Mouse (Mus musculus) midbrain, postnatal 0 days (tissue): ENCODE data around the gene Prdm16. TPM values are rescaled to one million over a fixed set of nuclear protein-coding genes. Genes with fewer than 3 reads are reported as not detected.

Experiments
- ATAC-seq: fragments of 200-750 bp; cut with Nextera tagmentation; 2 replicates; pipeline ENCODE4 v1.8.0; 2017; ENCODE audit warnings: moderate number of reproducible peaks, mild to moderate bottlenecking, moderate TSS enrichment, moderate library complexity; ENCODE audit not compliant: low FRiP score
- DNase-seq: peaks from one replicate; pipeline ENCODE4 v3.0.0-alpha.2; 2015; ENCODE audit warnings: low spot score
- H3K27ac ChIP-seq: fragments of 300-500 bp; sonication (generic); 2 replicates; pipeline ENCODE4 v1.5.1; 2014; ENCODE audit warnings: low read depth, mild to moderate bottlenecking, low read length, mixed read lengths
- H3K27me3 ChIP-seq: fragments of 300-500 bp; sonication (generic); 2 replicates; pipeline ENCODE4 v1.6.1; 2014; ENCODE audit warnings: low read length, control low read depth, mixed read lengths; ENCODE audit not compliant: insufficient read depth
- H3K36me3 ChIP-seq: fragments of 300-500 bp; sonication (generic); 2 replicates; pipeline ENCODE4 v1.6.1; 2014; ENCODE audit warnings: low read length, control low read depth, mixed read lengths; ENCODE audit not compliant: insufficient read depth
- H3K4me1 ChIP-seq: fragments of 300-500 bp; sonication (generic); 2 replicates; pipeline ENCODE4 v1.6.1; 2014; ENCODE audit warnings: mild to moderate bottlenecking, control low read depth, antibody characterized with exemption, low read length, mixed read lengths; ENCODE audit not compliant: insufficient read depth
- H3K4me2 ChIP-seq: fragments of 300-500 bp; sonication (generic); 2 replicates; pipeline ENCODE4 v1.6.1; 2014; ENCODE audit warnings: low read depth, mild to moderate bottlenecking, low read length, mixed read lengths; ENCODE audit not compliant: poor library complexity, severe bottlenecking
- H3K4me3 ChIP-seq: fragments of 300-500 bp; sonication (generic); 2 replicates; pipeline ENCODE4 v1.5.1; 2014; ENCODE audit warnings: low read depth, mild to moderate bottlenecking, low read length, moderate library complexity
- H3K9ac ChIP-seq: fragments of 300-500 bp; sonication (generic); replicated peaks from 2 replicates; pipeline ENCODE4 v1.6.1; 2014; ENCODE audit warnings: mild to moderate bottlenecking, low read length, moderate library complexity, mixed read lengths; ENCODE audit not compliant: poor library complexity, severe bottlenecking
- H3K9me3 ChIP-seq: fragments of 300-500 bp; sonication (generic); 2 replicates; pipeline ENCODE4 v1.6.1; 2016; ENCODE audit warnings: low read length, control low read depth
- CTCF ChIP-seq: IDR thresholded peaks from 2 replicates; pipeline ENCODE4 v1.5.1; 2016; ENCODE audit warnings: antibody characterized with exemption, mild to moderate bottlenecking
- WGBS: fragments of 180-500 bp; shearing (Covaris S2); extraction: QIAGEN DNeasy Blood & Tissue Kit; methylation state at CpG from one replicate; pipeline ENCODE4 v1.1.7; 2014; 5-methylcytosine and 5-hydroxymethylcytosine counted together
- polyA plus RNA-seq: library from polyadenylated mRNA; unstranded; fragments of >200 nt; fragmentation: Nextera tagmentation; extraction: Ambion mirVana; gene quantifications from 2 replicates; pipeline ENCODE4 v1.2.1, GENCODE M21; 2015
- total RNA-seq: library from RNA; depleted of rRNA; stranded (reverse); fragments of >200 nt; gene quantifications from 2 replicates; pipeline ENCODE4 v1.2.3, GENCODE M21; 2014

Gene Prdm16
- total and polyA plus RNA-seq, 2 experiments from 2014 or later, result 9.3 to 10.7 TPM

- Histone ChIP-seq H3K27me3 (peaks cover 5% of the 10 kb centered on the region; the same call in 1 of the 2 replicates), H3K36me3 (no peaks in the 10 kb centered on the region), H3K9me3 (no peaks in the 10 kb centered on the region), H3K4me1 (peaks cover 3% of the 10 kb centered on the region; the same call in 1 of the 2 replicates), H3K4me2 (no peak overlapping the region), H3K27ac (no peak overlapping the region), H3K4me3 (no peak overlapping the region), H3K9ac (no peak overlapping the region)
- ATAC-seq (no peak), DNase-seq (peak; percentile 52)
- WGBS, result 71% methylated on average over 10 of the region's 10 CpGs
- TF ChIP-seq CTCF, result no peak
Measured at GRCm38 (mm10) chr4:154602409-154602808, 34.3 kb downstream of the Prdm16 start.

- Histone ChIP-seq H3K27me3 (peaks cover 5% of the 10 kb centered on the region; the same call in 1 of the 2 replicates), H3K4me3 (no peak overlapping the region), H3K9ac (no peak overlapping the region), H3K27ac (no peak overlapping the region), H3K9me3 (no peaks in the 10 kb centered on the region), H3K4me1 (peaks cover 3% of the 10 kb centered on the region; the same call in 1 of the 2 replicates), H3K4me2 (no peak overlapping the region), H3K36me3 (no peaks in the 10 kb centered on the region)
- 63% methylated on average over 3 of the region's 3 CpGs for WGBS
- no peak for DNase-seq
- TF ChIP-seq CTCF, result no peak
- no peak for ATAC-seq
Measured at GRCm38 (mm10) chr4:154601006-154601405, 35.7 kb downstream of the Prdm16 start.

GRCm38 (mm10) chr4:154599977-154600376, 36.7 kb downstream of the Prdm16 start:
- no peak overlapping the region for H3K9ac ChIP-seq
- ATAC-seq (no peak), DNase-seq (peak; percentile 74)
- H3K36me3 ChIP-seq, result no peaks in the 10 kb centered on the region
- peaks cover 5% of the 10 kb centered on the region; the same call in 1 of the 2 replicates for H3K27me3 ChIP-seq
- no peak overlapping the region for H3K4me3 ChIP-seq
- H3K9me3 ChIP-seq, result no peaks in the 10 kb centered on the region
- no peak overlapping the region for H3K4me2 ChIP-seq
- peaks cover 3% of the 10 kb centered on the region; the same call in 1 of the 2 replicates for H3K4me1 ChIP-seq
- TF ChIP-seq CTCF, result no peak
- 19% methylated on average over 10 of the region's 10 CpGs for WGBS
- no peak overlapping the region for H3K27ac ChIP-seq

GRCm38 (mm10) chr4:154598357-154598756, 38.3 kb downstream of the Prdm16 start:
- ATAC-seq (no peak), DNase-seq (no peak)
- H3K9me3 ChIP-seq, result no peaks in the 10 kb centered on the region
- H3K36me3 ChIP-seq, result no peaks in the 10 kb centered on the region
- H3K9ac ChIP-seq, result no peak overlapping the region
- TF ChIP-seq CTCF, result no peak
- peaks cover 3% of the 10 kb centered on the region; the same call in 1 of the 2 replicates for H3K4me1 ChIP-seq
- H3K27ac ChIP-seq, result no peak overlapping the region
- H3K27me3 ChIP-seq, result peaks cover 5% of the 10 kb centered on the region; the same call in 1 of the 2 replicates
- no peak overlapping the region for H3K4me2 ChIP-seq
- WGBS, result 46% methylated on average over 7 of the region's 7 CpGs
- H3K4me3 ChIP-seq, result no peak overlapping the region

- TF ChIP-seq CTCF, result no peak
- Histone ChIP-seq H3K27ac (no peak overlapping the region), H3K36me3 (no peaks in the 10 kb centered on the region), H3K9me3 (no peaks in the 10 kb centered on the region), H3K4me2 (no peak overlapping the region), H3K27me3 (peaks cover 8% of the 10 kb centered on the region; the same call in 1 of the 2 replicates), H3K4me3 (no peak overlapping the region), H3K9ac (no peak overlapping the region), H3K4me1 (peaks cover 3% of the 10 kb centered on the region; the same call in 1 of the 2 replicates)
- DNase-seq (no peak), ATAC-seq (no peak)
- 64% methylated on average over 4 of the region's 4 CpGs for WGBS
Measured at GRCm38 (mm10) chr4:154596805-154597204, 39.9 kb downstream of the Prdm16 start.

GRCm38 (mm10) chr4:154594761-154595556, 41.7 kb downstream of the Prdm16 start:
- no peaks in the 10 kb centered on the region for H3K9me3 ChIP-seq
- H3K4me1 ChIP-seq, result peaks cover 3% of the 10 kb centered on the region; the same call in 1 of the 2 replicates
- peak; percentile 24; the same call in 1 of the 2 replicates for ATAC-seq
- peak; percentile 20 for DNase-seq
- no peaks in the 10 kb centered on the region for H3K36me3 ChIP-seq
- H3K27ac ChIP-seq, result no peak overlapping the region
- H3K4me2 ChIP-seq, result no peak overlapping the region
- no peak overlapping the region for H3K4me3 ChIP-seq
- no peak for TF ChIP-seq CTCF
- no peak overlapping the region for H3K9ac ChIP-seq
- H3K27me3 ChIP-seq, result peaks cover 8% of the 10 kb centered on the region; the same call in 1 of the 2 replicates
- WGBS, result 23% methylated on average over 19 of the region's 21 CpGs
